Mouse (Mus musculus): ENCODE measurements around the gene Pex12.

Gene Pex12

GRCm38 (mm10) chr11:83302526-83303251, at the start of gene Pex12:
TSS of gene Pex12 (minus strand) at chr11:83302586.
- DNase-seq (ENCODE audit: low read depth, low spot score) = peak; percentile 98

- DNase-seq (ENCODE audit: low read depth, low spot score) = no peak
These were observed 39.4 kb upstream of the Pex12 start for GRCm38 (mm10) chr11:83341716-83342245.

- peak; percentile 36 for DNase-seq (ENCODE audit: low read depth, low spot score)
These were observed 37.3 kb upstream of the Pex12 start for GRCm38 (mm10) chr11:83339705-83340104.

- no peak for DNase-seq (ENCODE audit: low read depth, low spot score)
These were observed 33.4 kb upstream of the Pex12 start for GRCm38 (mm10) chr11:83335826-83336225.

GRCm38 (mm10) chr11:83327427-83327826, 25.0 kb upstream of the Pex12 start:
- DNase-seq (ENCODE audit: low read depth, low spot score) = peak; percentile 67

GRCm38 (mm10) chr11:83326692-83327091, 24.3 kb upstream of the Pex12 start:
- peak; percentile 7 for DNase-seq (ENCODE audit: low read depth, low spot score)

GRCm38 (mm10) chr11:83319048-83319447, 16.7 kb upstream of the Pex12 start:
- no peak for DNase-seq (ENCODE audit: low read depth, low spot score)

GRCm38 (mm10) chr11:83312471-83312870, 10.1 kb upstream of the Pex12 start:
- DNase-seq (ENCODE audit: low read depth, low spot score) = no peak

GRCm38 (mm10) chr11:83306700-83307253, 4.4 kb upstream of the Pex12 start:
- DNase-seq (ENCODE audit: low read depth, low spot score) = no peak

GRCm38 (mm10) chr11:83304485-83304884, 2.1 kb upstream of the Pex12 start:
- DNase-seq (ENCODE audit: low read depth, low spot score) = no peak

GRCm38 (mm10) chr11:83303751-83304150, 1.4 kb upstream of the Pex12 start:
- DNase-seq (ENCODE audit: low read depth, low spot score) = peak; percentile 46

GRCm38 (mm10) chr11:83302124-83302523, 262 bp downstream of the Pex12 start:
- no peak for DNase-seq (ENCODE audit: low read depth, low spot score)

GRCm38 (mm10) chr11:83301431-83301831, 955 bp downstream of the Pex12 start:
- peak; percentile 29 for DNase-seq (ENCODE audit: low read depth, low spot score)

GRCm38 (mm10) chr11:83299724-83300123, 2.7 kb downstream of the Pex12 start:
- no peak for DNase-seq (ENCODE audit: low read depth, low spot score)

- DNase-seq (ENCODE audit: low read depth, low spot score) = peak; percentile 94
These were observed 3.9 kb downstream of the Pex12 start, which contains the start of gene Ap2b1 for GRCm38 (mm10) chr11:83298225-83299195. TSS of gene Ap2b1 (plus strand) at chr11:83299024.

GRCm38 (mm10) chr11:83297816-83298215, 4.6 kb downstream of the Pex12 start:
- DNase-seq (ENCODE audit: low read depth, low spot score) = no peak

GRCm38 (mm10) chr11:83294133-83294532, 8.3 kb downstream of the Pex12 start:
- no peak for DNase-seq (ENCODE audit: low read depth, low spot score)

GRCm38 (mm10) chr11:83293182-83293581, 9.2 kb downstream of the Pex12 start:
- DNase-seq (ENCODE audit: low read depth, low spot score) = no peak

GRCm38 (mm10) chr11:83292251-83292587, 10.2 kb downstream of the Pex12 start:
- DNase-seq (ENCODE audit: low read depth, low spot score) = no peak

GRCm38 (mm10) chr11:83291375-83292250, 10.8 kb downstream of the Pex12 start:
- peak; percentile 96 for DNase-seq (ENCODE audit: low read depth, low spot score)

- DNase-seq (ENCODE audit: low read depth, low spot score) = no peak
These were observed 12.8 kb downstream of the Pex12 start for GRCm38 (mm10) chr11:83289633-83290032.

Measured in ES-CJ7 (cell line).